Mouse (Mus musculus) liver, adult 2 months (tissue): ENCODE results near the gene Rmnd5b. TPM values are rescaled to one million over a fixed set of nuclear protein-coding genes. Genes with fewer than 3 reads are reported as not detected.
A peak's percentile ranks its signal among the peaks of the same experiment; 100 is the strongest.

ENCODE experiments used
- DNase-seq: peaks from one replicate; pipeline ENCODE4 v3.0.0-alpha.2; 2011; ENCODE audit warnings: low read depth, low spot score; ENCODE audit errors: extremely low read depth
- H3K27ac ChIP-seq: fragments of 200-500 bp; replicated peaks from 2 replicates; pipeline ENCODE4 v1.5.1; 2012; ENCODE audit warnings: low read depth, mild to moderate bottlenecking, control low read depth, inconsistent platforms, low read length; ENCODE audit not compliant: insufficient read depth
- H3K27me3 ChIP-seq: fragments of 200-500 bp; 2 replicates; pipeline ENCODE4 v1.6.1; 2012; ENCODE audit warnings: mild to moderate bottlenecking, moderate library complexity, low read length, inconsistent platforms; ENCODE audit not compliant: control insufficient read depth, insufficient read depth
- H3K36me3 ChIP-seq: fragments of 200-500 bp; 2 replicates; pipeline ENCODE4 v1.6.1; 2012; ENCODE audit warnings: low read length, inconsistent platforms; ENCODE audit not compliant: control insufficient read depth, insufficient read depth
- H3K4me1 ChIP-seq: fragments of 200-500 bp; 2 replicates; pipeline ENCODE4 v1.6.1; 2011; ENCODE audit warnings: low read length; ENCODE audit not compliant: control insufficient read depth, insufficient read depth
- H3K4me3 ChIP-seq: fragments of 200-500 bp; 2 replicates; pipeline ENCODE4 v1.5.1; 2011; ENCODE audit warnings: low read depth, mild to moderate bottlenecking, control low read depth, low read length, moderate library complexity; ENCODE audit not compliant: insufficient read depth
- H3K79me2 ChIP-seq: fragments of 200-500 bp; 2 replicates; pipeline ENCODE4 v1.6.1; 2012; ENCODE audit warnings: inconsistent platforms, mild to moderate bottlenecking, low read length, moderate library complexity; ENCODE audit not compliant: control insufficient read depth, insufficient read depth
- H3K9ac ChIP-seq: fragments of 200-500 bp; 2 replicates; pipeline ENCODE4 v1.6.1; 2012; ENCODE audit warnings: low read depth, mild to moderate bottlenecking, control low read depth, inconsistent platforms, low read length
- CTCF ChIP-seq: fragments of 200-500 bp; IDR thresholded peaks from 2 replicates; pipeline ENCODE4 v1.5.1; 2011; ENCODE audit warnings: low read depth, low read length, control low read depth
- POLR2A ChIP-seq: fragments of 200-500 bp; IDR thresholded peaks from 2 replicates; pipeline ENCODE4 v1.6.1; 2011; ENCODE audit warnings: low read length, control low read depth; ENCODE audit not compliant: insufficient read depth; ENCODE audit errors: extremely low read depth
- WGBS: fragments of 180-500 bp; shearing (Covaris S2); methylation state at CpG from one replicate; pipeline ENCODE4 v1.1.7; 2018; 5-methylcytosine and 5-hydroxymethylcytosine counted together
- polyA plus RNA-seq: library from polyadenylated mRNA; depleted of rRNA; stranded (reverse); fragments of >200 nt; gene quantifications from 2 replicates; pipeline ENCODE4 v1.2.3, GENCODE M21; 2012
- total RNA-seq: library from RNA; depleted of rRNA; stranded (reverse); fragments of >200 nt; gene quantifications from 2 replicates; pipeline ENCODE4 v1.2.3, GENCODE M21; 2014

The Rmnd5b gene
- total and polyA plus RNA-seq, 2 experiments, result 8.9 to 44.9 TPM

DNA sequence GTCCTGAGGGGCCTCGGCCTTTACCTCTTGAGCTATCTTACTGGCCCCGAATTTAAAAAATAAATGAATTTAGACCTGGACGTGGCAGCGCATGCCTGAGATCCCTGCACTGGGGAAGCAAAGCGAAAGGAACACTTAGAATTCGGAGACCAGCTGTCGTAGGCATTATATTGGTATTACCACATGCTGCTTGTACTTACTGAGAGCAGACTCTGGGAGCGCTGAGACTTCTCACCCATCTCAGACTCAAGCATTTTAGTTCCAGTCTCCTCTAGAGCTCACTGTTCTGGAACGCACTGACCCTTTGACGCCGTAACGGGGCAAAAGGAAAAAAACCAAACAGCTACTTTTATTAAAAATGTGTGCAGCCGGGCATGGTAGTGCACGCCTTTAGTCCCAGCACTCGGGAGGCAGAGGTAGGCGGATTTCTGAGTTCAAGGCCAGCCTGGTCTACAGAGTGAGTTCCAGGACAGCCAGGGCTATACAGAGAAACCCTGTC is 26.2 kb upstream of the Rmnd5b start:
- 94% methylated on average over 16 of the region's 16 CpGs for WGBS

DNA sequence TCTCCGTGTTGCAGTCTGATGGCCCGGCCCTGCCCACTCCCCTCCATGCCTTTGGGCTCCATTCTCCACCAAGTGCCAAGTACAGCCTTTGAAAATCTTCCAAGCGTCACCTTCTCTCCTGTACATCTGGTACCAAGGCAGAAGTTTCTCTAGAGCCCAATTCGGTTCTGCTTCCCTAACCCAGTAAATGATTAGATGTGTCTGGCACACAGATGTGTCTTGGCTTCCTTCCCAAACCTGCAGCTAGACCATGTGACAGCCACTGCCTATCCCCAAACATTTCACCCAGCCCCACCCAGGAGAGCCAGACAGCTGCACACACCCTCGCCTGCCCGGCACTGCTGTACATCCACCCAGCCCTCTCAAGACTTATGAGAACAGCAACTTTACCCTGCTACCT is 23.0 kb upstream of the Rmnd5b start:
- TF ChIP-seq POLR2A (no peak), CTCF (no peak)
- Histone ChIP-seq H3K79me2 (no peaks in the 10 kb centered on the region), H3K9ac (peak overlapping the region; percentile 12; the same call in 1 of the 2 replicates), H3K27me3 (no peaks in the 10 kb centered on the region), H3K36me3 (no peaks in the 10 kb centered on the region), H3K4me1 (peaks cover 35% of the 10 kb centered on the region), H3K4me3 (no peak overlapping the region), H3K27ac (peak overlapping the region; percentile 87)
- WGBS, result 21% methylated on average over 6 of the region's 6 CpGs
- DNase-seq, result peak; percentile 96

More for the DNA sequence above, 26.2 kb upstream of the Rmnd5b start:
- TF ChIP-seq CTCF (no peak), POLR2A (no peak)
- Histone ChIP-seq H3K79me2 (no peaks in the 10 kb centered on the region), H3K36me3 (no peaks in the 10 kb centered on the region), H3K27me3 (no peaks in the 10 kb centered on the region), H3K27ac (no peak overlapping the region), H3K9ac (no peak overlapping the region), H3K4me3 (no peak overlapping the region), H3K4me1 (peaks cover 13% of the 10 kb centered on the region)
- no peak for DNase-seq

DNA sequence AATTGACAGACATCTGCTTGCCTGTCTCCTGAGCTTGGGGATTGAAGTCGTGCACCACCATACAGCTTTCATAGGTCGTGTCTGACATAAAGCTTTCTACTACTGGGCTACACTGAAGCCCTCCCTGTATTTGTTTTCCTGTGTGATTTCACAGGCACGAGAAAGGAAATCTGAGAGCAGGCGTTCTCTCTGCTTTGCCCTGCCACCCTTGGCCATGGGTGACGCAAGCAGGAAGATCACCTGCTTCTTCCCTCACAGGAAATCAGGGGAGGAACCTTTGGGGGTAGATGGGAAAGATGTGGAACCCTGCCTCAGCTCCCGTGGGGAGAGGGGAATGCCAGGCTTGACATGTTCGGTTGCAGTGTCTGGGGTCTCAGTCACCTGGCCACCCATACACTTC is 22.6 kb upstream of the Rmnd5b start:
- 18% methylated on average over 7 of the region's 7 CpGs for WGBS
- DNase-seq, result peak; percentile 65
- peak overlapping the region; percentile 87 for H3K27ac ChIP-seq
- no peak for TF ChIP-seq CTCF
- no peak for TF ChIP-seq POLR2A
- no peak overlapping the region for H3K4me3 ChIP-seq
- no peaks in the 10 kb centered on the region for H3K79me2 ChIP-seq
- peaks cover 39% of the 10 kb centered on the region for H3K4me1 ChIP-seq
- H3K27me3 ChIP-seq, result no peaks in the 10 kb centered on the region
- peak overlapping the region; percentile 12; the same call in 1 of the 2 replicates for H3K9ac ChIP-seq
- H3K36me3 ChIP-seq, result no peaks in the 10 kb centered on the region

DNA sequence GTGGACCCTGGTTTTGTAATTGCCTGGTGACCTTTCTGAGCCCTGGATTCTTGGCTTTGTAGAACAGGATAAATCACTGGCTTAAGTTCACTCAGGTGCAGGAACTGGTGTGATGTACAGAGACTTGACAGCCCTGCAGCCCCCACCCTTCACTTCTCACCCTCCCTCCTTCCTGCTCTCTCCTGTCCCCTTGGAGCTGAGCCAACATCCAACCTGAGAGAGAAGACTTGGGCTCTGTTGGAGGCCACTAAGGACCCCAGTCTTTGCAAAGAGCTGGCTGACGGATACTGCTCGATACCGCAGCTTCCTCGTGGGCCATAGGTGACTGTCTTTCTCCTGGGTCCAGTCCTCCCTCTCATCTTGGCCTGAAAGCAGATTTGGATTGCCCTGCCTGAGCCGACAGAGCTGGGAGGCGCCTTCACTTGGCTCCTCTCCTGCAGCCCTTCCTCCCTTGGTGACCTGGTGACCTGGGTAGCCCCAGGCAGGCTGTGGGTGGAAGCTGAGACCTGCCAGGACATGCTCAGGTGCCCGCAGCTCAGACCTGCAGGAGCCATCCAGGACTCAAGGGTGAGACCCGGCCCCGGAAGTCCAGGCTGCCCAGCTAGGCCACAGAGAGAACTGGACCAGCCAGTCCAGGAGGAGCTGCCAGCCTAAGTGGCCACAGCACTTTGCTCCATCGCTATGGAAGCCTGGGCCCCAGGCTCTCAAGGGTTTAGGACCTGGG is 21.3 kb upstream of the Rmnd5b start:
- DNase-seq, result peak; percentile 96
- WGBS, result 22% methylated on average over 10 of the region's 10 CpGs
- no peaks in the 10 kb centered on the region for H3K79me2 ChIP-seq

DNA sequence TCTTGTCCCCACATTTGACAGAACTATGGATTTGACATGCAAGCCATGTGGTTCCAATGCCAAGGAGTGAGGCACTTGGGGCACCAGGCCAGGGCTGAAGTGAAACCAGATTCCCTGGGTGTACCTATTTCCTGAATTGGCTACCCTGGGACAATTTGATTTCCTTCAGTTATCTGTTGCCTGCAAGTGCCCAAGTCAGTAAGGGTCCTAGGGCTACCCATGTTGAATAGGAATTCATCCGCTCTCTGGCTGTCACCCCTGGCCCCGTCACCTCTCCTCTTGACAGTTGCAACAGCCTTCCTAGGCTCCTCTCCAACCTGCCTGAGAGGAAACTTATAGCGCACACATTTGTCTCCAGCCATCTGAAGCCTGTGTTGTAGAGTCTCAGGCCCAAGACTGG is 19.2 kb upstream of the Rmnd5b start:
- Histone ChIP-seq H3K9ac (no peak overlapping the region), H3K79me2 (peaks cover 6% of the 10 kb centered on the region; the same call in 1 of the 2 replicates), H3K36me3 (no peaks in the 10 kb centered on the region), H3K27me3 (no peaks in the 10 kb centered on the region), H3K27ac (peak overlapping the region; percentile 30), H3K4me1 (peaks cover 47% of the 10 kb centered on the region), H3K4me3 (no peak overlapping the region)
- WGBS, result 41% methylated on average over 3 of the region's 3 CpGs
- peak; percentile 56 for DNase-seq
- TF ChIP-seq CTCF, result no peak
- no peak for TF ChIP-seq POLR2A

More for the DNA sequence above, 21.3 kb upstream of the Rmnd5b start:
- Histone ChIP-seq H3K9ac (peak overlapping the region; percentile 9; the same call in 1 of the 2 replicates), H3K36me3 (no peaks in the 10 kb centered on the region), H3K27ac (peak overlapping the region; percentile 87), H3K4me3 (no peak overlapping the region), H3K27me3 (no peaks in the 10 kb centered on the region), H3K4me1 (peaks cover 44% of the 10 kb centered on the region)
- TF ChIP-seq CTCF (no peak), POLR2A (0 out of 2 replicates have a peak, but pooled peaks have one; percentile 21)

DNA sequence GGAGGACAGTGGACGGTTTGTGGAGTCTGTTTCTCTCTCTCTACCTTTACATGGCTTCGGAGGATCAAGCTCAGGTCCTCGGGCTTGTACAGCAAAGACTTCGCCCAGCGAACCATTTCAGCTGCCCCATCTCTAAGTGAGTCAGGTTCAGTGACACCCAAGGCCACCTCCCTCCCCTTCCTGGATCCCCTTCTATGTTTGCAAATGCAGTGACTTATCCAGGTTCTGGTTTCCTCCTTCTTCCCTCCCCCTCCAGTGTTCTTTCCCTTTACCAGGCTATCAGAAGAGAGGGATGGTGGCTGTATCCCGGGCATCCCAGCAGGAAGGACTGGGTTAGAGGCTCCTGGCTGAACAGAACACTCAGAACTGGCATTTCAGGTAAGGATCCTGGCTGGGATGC is 18.0 kb upstream of the Rmnd5b start:
- no peak for TF ChIP-seq POLR2A
- TF ChIP-seq CTCF, result no peak
- H3K4me3 ChIP-seq, result no peak overlapping the region
- 41% methylated on average over 6 of the region's 6 CpGs for WGBS
- no peaks in the 10 kb centered on the region for H3K36me3 ChIP-seq
- H3K4me1 ChIP-seq, result peaks cover 43% of the 10 kb centered on the region
- H3K27me3 ChIP-seq, result no peaks in the 10 kb centered on the region
- peak; percentile 64 for DNase-seq
- peak overlapping the region; percentile 22; the same call in 1 of the 2 replicates for H3K9ac ChIP-seq
- peak overlapping the region; percentile 48 for H3K27ac ChIP-seq
- peaks cover 6% of the 10 kb centered on the region; the same call in 1 of the 2 replicates for H3K79me2 ChIP-seq
